Mouse (Mus musculus): ENCODE measurements around the gene H2afv.

DNA sequence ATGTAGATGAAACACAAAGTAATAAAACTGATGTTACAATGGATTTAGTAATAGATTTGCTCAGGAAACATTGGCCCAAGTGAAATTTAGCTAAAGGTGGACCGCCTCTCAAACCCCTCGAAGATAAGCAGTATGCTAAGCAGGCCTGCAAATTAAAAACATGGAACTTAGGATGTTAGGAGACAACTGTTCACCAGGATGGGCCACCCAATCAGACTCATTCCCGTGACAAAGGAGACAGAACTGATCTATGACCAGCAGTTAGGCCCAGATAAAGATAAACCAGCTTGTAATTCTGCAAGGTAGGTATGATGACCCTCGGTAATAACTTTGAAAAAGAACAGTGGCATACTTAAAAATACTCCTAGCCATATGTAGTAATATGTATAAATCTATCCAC is 1.1 kb downstream of the H2afv start:
- TF ChIP-seq POLR2A (IDR thresholded peaks at IDR 0.05; ENCODE audit: borderline replicate concordance, low read depth, low read length), result no peak
- no peak for TF ChIP-seq CTCF (IDR thresholded peaks at IDR 0.05; ENCODE audit: low read depth, low read length)

Data from bone marrow macrophage, adult 2 months (primary cell).